Comparison of ENCODE assay signal across 8 mouse cellular contexts in genomic region chr2:26500599-26501370, GRCm38 (mm10). TPM values are rescaled to one million over a fixed set of nuclear protein-coding genes. Genes with fewer than 3 reads are reported as not detected.
A peak's percentile ranks its signal among the peaks of the same experiment; 100 is the strongest.
DNase-seq lines count a peak whose midpoint lies in the region; ATAC-seq and TF ChIP-seq lines count a peak whose summit lies in the region.

No protein-coding gene starts in this region.

- TF ChIP-seq CTCF in cortical plate, adult 2 months (IDR thresholded peaks at IDR 0.05; ENCODE audit: extremely low read depth, insufficient read depth, low read length), result no peak

- H3K9me3 ChIP-seq in heart, embryonic 12.5 days (replicated peaks), result no peaks in the 10 kb centered on the region
- H3K9me3 ChIP-seq in hindbrain, embryonic 16.5 days (ENCODE audit: control insufficient read depth, low read length), result no peaks in the 10 kb centered on the region
- H3K9me3 ChIP-seq in midbrain, embryonic 16.5 days (replicated peaks; ENCODE audit: control insufficient read depth, low read length, poor library complexity, severe bottlenecking), result no peaks in the 10 kb centered on the region

- 44% methylated on average over 14 of the region's 14 CpGs for WGBS in heart, embryonic 12.5 days
- WGBS in hindbrain, embryonic 16.5 days, result 6% methylated on average over 14 of the region's 14 CpGs
- WGBS in midbrain, embryonic 16.5 days, result 7% methylated on average over 14 of the region's 14 CpGs

- intact Hi-C loops in left cerebral cortex, postnatal 14 days (cut with DNase I), result loop anchor here (5.0 kb wide), 2 partner anchors 47 to 53 kb away; partner anchors contain the start of gene Sec16a

- no peak for TF ChIP-seq POLR2A in cortical plate, adult 2 months (IDR thresholded peaks at IDR 0.05; ENCODE audit: extremely low read depth, insufficient read depth, low read length)

- no peak for ATAC-seq in heart, embryonic 12.5 days (ENCODE audit: insufficient number of reproducible peaks, low FRiP score)
- peak; percentile 85 for ATAC-seq in hindbrain, embryonic 16.5 days
- ATAC-seq in midbrain, embryonic 16.5 days, result peak; percentile 82

- peak overlapping the region; percentile 69 for H3K4me2 ChIP-seq in heart, embryonic 12.5 days
- peak overlapping the region; percentile 66 for H3K4me2 ChIP-seq in hindbrain, embryonic 16.5 days (ENCODE audit: low read length)
- H3K4me2 ChIP-seq in midbrain, embryonic 16.5 days (ENCODE audit: low read length), result peak overlapping the region; percentile 86

- peaks cover 67% of the 10 kb centered on the region for H3K4me1 ChIP-seq in heart, embryonic 12.5 days (replicated peaks)
- H3K4me1 ChIP-seq in cortical plate, adult 2 months (ENCODE audit: control insufficient read depth, insufficient read depth, low read length), result no peaks in the 10 kb centered on the region
- H3K4me1 ChIP-seq in hindbrain, embryonic 16.5 days (ENCODE audit: control insufficient read depth, insufficient read depth, low read depth, low read length), result peaks cover 66% of the 10 kb centered on the region
- peaks cover 55% of the 10 kb centered on the region for H3K4me1 ChIP-seq in midbrain, embryonic 16.5 days (ENCODE audit: control insufficient read depth, insufficient read depth, low read length)

- H3K27me3 ChIP-seq in heart, embryonic 12.5 days (replicated peaks), result peaks cover 17% of the 10 kb centered on the region
- no peaks in the 10 kb centered on the region for H3K27me3 ChIP-seq in hindbrain, embryonic 16.5 days (replicated peaks; ENCODE audit: control insufficient read depth, insufficient read depth, low read length)
- peaks cover 22% of the 10 kb centered on the region for H3K27me3 ChIP-seq in midbrain, embryonic 16.5 days (ENCODE audit: control insufficient read depth, insufficient read depth, low read depth, low read length)

- peak overlapping the region; percentile 57 for H3K4me3 ChIP-seq in heart, embryonic 12.5 days
- H3K4me3 ChIP-seq in cortical plate, adult 2 months (ENCODE audit: insufficient read depth, low read length), result no peak overlapping the region
- peak overlapping the region; percentile 58 for H3K4me3 ChIP-seq in hindbrain, embryonic 16.5 days (ENCODE audit: low read length)
- H3K4me3 ChIP-seq in midbrain, embryonic 16.5 days (ENCODE audit: low read depth, low read length), result peak overlapping the region; percentile 54

- H3K27ac ChIP-seq in heart, embryonic 12.5 days (ENCODE audit: poor library complexity, severe bottlenecking), result peak overlapping the region; percentile 59; the same call in 1 of the 2 replicates
- peak overlapping the region; percentile 43; the same call in 1 of the 2 replicates for H3K27ac ChIP-seq in cortical plate, adult 2 months (ENCODE audit: insufficient read depth, low read length)
- H3K27ac ChIP-seq in hindbrain, embryonic 16.5 days (ENCODE audit: low read depth, low read length), result peak overlapping the region; percentile 87
- peak overlapping the region; percentile 72 for H3K27ac ChIP-seq in midbrain, embryonic 16.5 days (ENCODE audit: low read length)

- peak overlapping the region; percentile 52; the same call in 1 of the 2 replicates for H3K9ac ChIP-seq in heart, embryonic 12.5 days
- H3K9ac ChIP-seq in hindbrain, embryonic 16.5 days (ENCODE audit: low read depth, low read length), result peak overlapping the region; percentile 30
- H3K9ac ChIP-seq in midbrain, embryonic 16.5 days (ENCODE audit: low read depth, low read length), result 0 out of 2 replicates have a peak overlapping the region, but pooled peaks have one; percentile 38

- no peaks in the 10 kb centered on the region for H3K36me3 ChIP-seq in heart, embryonic 12.5 days
- no peaks in the 10 kb centered on the region for H3K36me3 ChIP-seq in hindbrain, embryonic 16.5 days (ENCODE audit: control insufficient read depth, insufficient read depth, low read length)
- no peaks in the 10 kb centered on the region for H3K36me3 ChIP-seq in midbrain, embryonic 16.5 days (ENCODE audit: control insufficient read depth, insufficient read depth, low read length)

- no peak for DNase-seq in heart, adult 8-10 months (ENCODE audit: low spot score)
- DNase-seq in left cerebral cortex, postnatal 14 days (ENCODE audit: low spot score in 2 of 2), result peak; percentile 58 to 75
- DNase-seq in c-Kit-positive CD71-positive TER-119-positive erythroid progenitor cells, embryonic 14.5 days (ENCODE audit: low spot score), result no peak
- DNase-seq in spleen, postnatal 10 days (ENCODE audit: low spot score in 2 of 2), result no peak

RNA-seq across cellular contexts. Expression of gene Notch1, which starts 15.7 kb away (rescaled TPM):
- 20.4 TPM in 2 replicates for polyA plus RNA-seq in heart, embryonic 12.5 days (2016; fragmentation: Nextera tagmentation; extraction: Ambion mirVana)
- total RNA-seq in heart, adult 8-10 months (2022), result 10 to 100 TPM; 22.2 to 36.5 (median 29.1) TPM
- 10.9 and 11.1 TPM in 2 replicates for polyA plus RNA-seq in cortical plate, adult 2 months (2012; rRNA removed)
- 13.3 and 15.1 TPM in 2 replicates for polyA plus RNA-seq in hindbrain, embryonic 16.5 days (2015; fragmentation: Nextera tagmentation; extraction: Ambion mirVana)
- 10 to 100 TPM; 23.6 to 27.5 TPM for total RNA-seq in left cerebral cortex, postnatal 14 days (2021)
- polyA plus RNA-seq in midbrain, embryonic 16.5 days (2015; fragmentation: Nextera tagmentation; extraction: Ambion mirVana), result 10.7 and 11.4 TPM in 2 replicates

RNA-seq across cellular contexts. Expression of gene Sec16a, which starts 55.8 kb away (rescaled TPM):
- polyA plus RNA-seq in heart, embryonic 12.5 days (2016; fragmentation: Nextera tagmentation; extraction: Ambion mirVana), result 22.6 and 24.5 TPM in 2 replicates
- 10 to 100 TPM; 40.7 to 45.7 (median 41.7) TPM for total RNA-seq in heart, adult 8-10 months (2022)
- polyA plus RNA-seq in cortical plate, adult 2 months (2012; rRNA removed), result 30.6 and 32.2 TPM in 2 replicates
- polyA plus RNA-seq in hindbrain, embryonic 16.5 days (2015; fragmentation: Nextera tagmentation; extraction: Ambion mirVana), result 15.4 and 19.3 TPM in 2 replicates
- 10 to 100 TPM; 42.3 to 45.5 TPM for total RNA-seq in left cerebral cortex, postnatal 14 days (2021)
- 18.7 and 20.4 TPM in 2 replicates for polyA plus RNA-seq in midbrain, embryonic 16.5 days (2015; fragmentation: Nextera tagmentation; extraction: Ambion mirVana)

Comparison
In these comparisons a context has a peak if more than half of its experiments do, and no peak if none do; other contexts are left out.
1. DNase-seq: peak in left cerebral cortex, postnatal 14 days (2 of 2); none in heart, adult 8-10 months (single experiment), c-Kit-positive CD71-positive TER-119-positive erythroid progenitor cells, embryonic 14.5 days (single experiment) and spleen, postnatal 10 days (0 of 2).
2. Peak in every context shown above with its lines, with median percentiles within 50 percentile points of each other: H3K27ac ChIP-seq, H3K4me2 ChIP-seq and H3K9ac ChIP-seq.